Mouse (Mus musculus) heart, adult 2 months (tissue): ENCODE results near the gene Gm26727.

Experiments used
- CTCF ChIP-seq: fragments of 200-600 bp; IDR thresholded peaks from 2 replicates; pipeline ENCODE4 v1.8.1; 2022; ENCODE audit warnings: antibody characterized with exemption, mild to moderate bottlenecking, moderate library complexity
- EP300 ChIP-seq: fragments of 200-500 bp; IDR thresholded peaks from 2 replicates; pipeline ENCODE4 v1.6.1; 2011; ENCODE audit warnings: low read depth, low read length, control low read depth; ENCODE audit not compliant: insufficient read depth

DNA sequence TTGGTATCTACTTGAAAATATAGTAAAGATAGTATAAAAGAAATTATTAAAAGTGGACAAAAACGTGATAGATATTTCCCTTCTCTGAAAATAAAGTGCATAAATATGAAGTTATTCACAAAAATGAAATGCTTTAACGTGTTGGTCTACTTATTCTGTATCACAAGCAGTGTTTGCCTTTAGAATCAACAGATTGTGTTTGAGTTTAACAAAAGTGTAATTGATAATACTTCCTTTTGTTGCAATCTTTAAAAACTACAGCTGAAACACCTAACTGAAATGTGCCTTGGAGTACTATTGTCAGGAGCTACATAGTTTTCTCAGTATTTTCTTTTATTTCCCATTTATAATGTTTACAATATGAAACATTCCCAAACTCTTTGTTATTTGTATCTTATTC lies at the start of gene Gm26727:
- no peak for TF ChIP-seq EP300
- no peak for TF ChIP-seq CTCF
